Mouse (Mus musculus) left cerebral cortex, adult 11 months (tissue): Measurements from ENCODE around the gene Tbxas1.
A peak's percentile ranks its signal among the peaks of the same experiment; 100 is the strongest.

Source experiments
- DNase-seq: peaks from one replicate; pipeline ENCODE4 v3.0.0; 2022; ENCODE audit warnings: low spot score

The Tbxas1 gene

DNA sequence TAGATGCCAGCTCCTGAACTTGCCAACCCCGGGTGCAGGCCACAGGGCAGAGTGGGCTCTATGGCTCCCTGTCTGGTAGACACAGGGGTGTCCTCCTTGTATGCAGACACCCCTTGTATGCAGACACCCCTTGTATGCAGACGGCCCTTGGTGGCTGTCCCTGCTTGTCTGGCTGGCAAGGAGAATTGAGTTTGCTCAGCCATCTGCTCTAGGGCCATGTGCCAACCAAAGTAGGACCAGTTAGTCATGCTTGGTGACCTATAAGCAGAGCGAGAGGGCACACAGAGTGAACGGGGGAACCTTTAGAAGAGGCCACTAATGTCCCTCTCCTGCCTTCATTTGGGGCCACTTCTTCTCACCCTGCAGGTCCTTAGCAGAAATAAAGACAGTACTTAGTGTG lies 177.4 kb downstream of the Tbxas1 start:
- no peak for DNase-seq

GRCm38 (mm10) chr6:39054206-39054864 lies 179.1 kb downstream of the Tbxas1 start:
- no peak for DNase-seq

DNA sequence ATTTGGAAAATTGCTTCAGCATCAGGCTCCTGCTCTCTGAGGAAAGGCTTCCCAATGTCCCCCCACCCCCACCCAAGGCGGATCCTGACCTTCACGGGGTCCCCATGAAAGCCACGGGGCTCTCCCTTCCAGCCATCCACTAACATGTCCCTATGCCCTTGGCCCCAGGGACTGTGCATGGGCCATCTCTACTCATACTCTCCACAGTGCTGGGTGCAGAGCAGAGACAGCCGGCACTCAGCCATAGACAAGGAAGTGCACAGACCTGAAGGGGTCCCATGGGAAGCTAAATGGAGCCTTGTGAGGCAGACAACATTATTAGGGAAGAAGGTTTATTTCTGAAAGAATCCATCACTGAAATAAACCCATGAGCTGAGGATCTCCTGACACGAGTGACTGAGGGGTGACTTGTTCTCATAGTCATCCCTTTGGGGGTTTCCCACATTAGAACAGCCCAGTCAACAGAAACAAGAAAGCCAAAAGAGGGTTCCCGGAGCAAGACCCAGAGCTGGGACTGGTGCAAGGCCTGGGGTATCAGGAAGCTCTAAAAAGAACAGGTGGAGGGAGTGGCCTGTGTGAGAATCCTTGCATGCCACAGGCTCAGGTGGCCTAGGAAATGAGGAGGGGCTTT lies 179.8 kb downstream of the Tbxas1 start:
- DNase-seq: no peak

- DNase-seq: no peak
These were observed 180.6 kb downstream of the Tbxas1 start for GRCm38 (mm10) chr6:39055831-39056261.

GRCm38 (mm10) chr6:39057161-39057560 lies 182.0 kb downstream of the Tbxas1 start:
- no peak for DNase-seq

DNA sequence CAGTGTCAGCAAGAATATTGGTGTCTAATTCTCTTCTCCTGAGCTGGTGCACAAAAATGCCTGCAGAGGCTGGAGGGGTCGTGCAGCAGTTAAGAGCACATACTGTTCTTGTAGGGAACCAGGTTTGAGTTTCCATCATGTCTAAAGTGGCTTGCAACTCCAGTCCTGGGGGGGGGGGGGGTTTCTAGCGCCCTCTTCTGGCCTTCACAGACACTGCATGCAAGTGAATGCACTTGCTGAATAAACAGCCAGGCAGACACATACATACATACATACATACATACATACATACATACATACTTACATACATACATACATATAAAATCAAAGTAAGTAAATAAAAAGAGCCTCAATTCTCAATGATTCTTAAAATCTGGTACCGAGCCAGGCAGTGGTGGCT lies 183.2 kb downstream of the Tbxas1 start:
- DNase-seq: no peak

GRCm38 (mm10) chr6:39058936-39059335 lies 183.7 kb downstream of the Tbxas1 start:
- DNase-seq: no peak

DNA sequence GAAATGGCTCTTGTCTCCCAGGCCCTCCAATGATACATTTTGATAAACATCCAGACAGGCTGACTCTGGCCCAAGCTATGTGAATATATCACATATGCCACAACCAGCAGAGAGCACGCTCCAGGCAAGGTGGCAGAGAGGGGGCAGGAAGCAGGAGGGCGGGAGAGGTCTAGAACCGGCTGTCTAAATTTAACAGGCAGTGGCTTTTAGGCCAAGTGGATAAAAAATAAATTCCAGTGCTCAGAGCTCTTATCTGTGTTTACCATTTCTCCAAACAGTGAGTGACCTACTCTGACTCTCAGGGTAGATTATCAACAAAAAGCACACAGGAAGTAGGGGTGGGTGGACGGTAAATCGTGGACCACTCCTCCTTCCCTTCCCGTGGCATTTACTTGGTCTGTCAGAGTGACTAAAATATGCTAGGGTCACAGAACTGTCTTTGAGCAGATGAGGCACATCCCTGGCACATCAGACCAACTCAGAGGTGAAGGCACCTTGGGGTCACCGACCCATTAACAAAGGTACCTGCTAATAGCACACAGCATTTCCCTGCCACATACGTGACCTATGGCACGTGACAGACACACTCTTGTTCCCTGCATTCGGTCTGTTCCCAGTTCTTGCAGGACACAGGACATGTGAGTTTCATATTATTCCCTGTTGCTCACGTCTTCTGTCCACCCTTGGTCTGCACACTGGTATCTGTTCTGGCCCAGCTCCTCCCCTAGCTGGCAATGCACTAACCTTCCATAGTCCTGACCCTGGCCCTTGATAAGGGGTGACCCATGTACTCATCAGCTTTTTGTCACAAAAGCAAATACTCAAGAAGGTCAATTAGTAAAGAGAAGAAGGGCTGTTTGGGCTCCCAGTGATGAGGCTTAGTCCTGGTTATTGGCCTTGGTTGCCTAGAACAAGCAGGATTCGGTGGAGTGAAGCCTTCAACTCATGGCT lies 184.6 kb downstream of the Tbxas1 start:
- no peak for DNase-seq

GRCm38 (mm10) chr6:39061180-39061579 lies 186.0 kb downstream of the Tbxas1 start:
- no peak for DNase-seq

DNA sequence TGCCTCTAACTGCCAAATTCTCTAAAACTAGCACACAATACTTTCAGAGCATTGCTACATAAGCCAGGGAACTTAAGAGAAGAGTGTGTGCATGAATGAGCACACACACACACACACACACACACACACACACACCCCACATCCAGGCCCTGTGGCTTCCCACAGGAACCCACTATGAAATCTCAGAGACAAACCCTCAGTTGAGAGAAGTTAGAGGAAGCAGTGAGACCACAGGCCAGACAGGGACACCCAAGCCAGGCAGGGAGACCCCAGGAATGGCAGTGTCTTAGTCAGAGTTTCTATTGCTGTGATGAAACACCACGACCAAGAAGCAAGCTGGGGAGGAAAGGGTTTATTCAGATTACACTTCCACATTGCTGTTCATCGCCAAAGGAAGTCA lies 188.3 kb downstream of the Tbxas1 start:
- DNase-seq: no peak

GRCm38 (mm10) chr6:39066935-39067578 lies 191.9 kb downstream of the Tbxas1 start:
- DNase-seq: peak; percentile 63

DNA sequence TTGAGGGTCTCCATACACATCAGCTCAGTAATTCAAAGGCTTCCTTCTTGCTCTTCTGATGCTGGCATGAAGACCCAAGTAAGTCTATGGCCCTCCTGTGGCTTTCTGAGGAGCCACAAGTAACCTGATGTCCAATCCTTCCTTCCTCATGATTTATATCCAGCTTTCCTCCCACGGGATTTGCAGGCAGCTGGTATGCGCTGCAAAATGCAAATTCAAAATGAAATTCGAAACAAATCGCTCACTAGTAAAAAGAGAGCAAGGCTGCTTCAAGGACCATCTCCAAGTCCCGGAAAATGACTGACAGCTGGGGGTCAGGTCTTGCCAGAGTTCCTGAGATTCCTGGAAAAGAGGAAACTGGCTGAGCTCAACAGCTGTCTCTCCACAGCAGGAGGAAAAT lies 197.5 kb downstream of the Tbxas1 start:
- DNase-seq: no peak

DNA sequence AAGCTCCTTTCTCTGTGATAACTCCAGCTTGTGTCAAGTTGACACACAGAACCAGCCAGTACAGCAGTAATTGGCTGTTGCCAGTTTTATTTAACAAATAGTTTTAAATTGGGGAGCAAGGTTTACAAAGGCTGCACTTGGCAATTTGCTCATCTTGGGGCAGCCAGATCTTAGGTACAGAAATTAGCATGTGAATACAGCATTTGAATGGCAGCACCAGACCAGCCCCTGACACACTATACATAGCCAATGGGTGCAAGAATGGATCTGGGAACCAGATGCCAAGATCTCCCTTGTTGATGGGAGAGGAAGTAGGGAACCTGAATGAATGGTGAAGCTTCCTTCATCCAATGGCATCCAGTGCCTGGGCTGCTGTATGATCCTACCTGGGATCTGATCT lies 199.0 kb downstream of the Tbxas1 start:
- DNase-seq: no peak

DNA sequence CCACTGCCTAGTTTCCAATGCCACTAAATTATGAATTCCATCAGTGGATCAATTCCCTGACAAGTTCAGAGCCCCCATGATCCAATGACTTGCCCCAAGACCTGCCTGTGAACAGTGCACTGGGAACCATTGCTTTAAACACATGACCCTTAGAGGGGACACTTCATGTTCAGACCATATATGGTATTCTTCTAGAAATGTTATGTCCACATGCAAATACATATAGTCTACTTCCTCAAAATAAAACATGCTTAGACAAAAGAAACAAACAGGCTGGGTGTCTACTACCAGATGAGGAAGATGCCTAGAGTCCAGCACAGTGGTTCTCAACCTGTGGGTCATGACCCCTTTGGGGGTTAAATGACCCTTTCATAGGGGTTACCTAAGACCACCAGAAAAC lies 201.3 kb downstream of the Tbxas1 start:
- no peak for DNase-seq

- DNase-seq: no peak
These were observed 229.4 kb downstream of the Tbxas1 start for GRCm38 (mm10) chr6:39104631-39105030.

- DNase-seq: no peak
These were observed 231.6 kb downstream of the Tbxas1 start for GRCm38 (mm10) chr6:39106812-39107211.

- DNase-seq: no peak
These were observed 237.5 kb downstream of the Tbxas1 start for GRCm38 (mm10) chr6:39112701-39113100.

DNA sequence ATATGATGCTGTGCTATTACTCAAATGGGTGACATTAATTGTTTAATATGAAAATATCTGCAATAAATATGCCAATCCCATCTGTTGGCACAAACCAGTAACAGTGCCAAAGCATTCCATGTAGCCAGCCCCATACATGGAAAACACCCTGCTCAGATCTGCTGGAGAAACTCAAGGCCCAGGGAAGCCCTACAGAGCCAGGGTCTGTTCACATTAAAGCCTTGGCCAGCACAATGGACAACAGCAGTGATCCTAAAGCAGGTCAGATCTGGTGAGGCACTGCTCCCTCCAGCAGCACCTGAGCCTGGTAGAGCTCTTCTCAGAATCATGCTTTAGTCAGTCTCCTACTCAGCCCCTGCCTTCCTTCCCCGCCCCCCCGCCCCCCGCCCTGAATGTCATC lies 237.9 kb downstream of the Tbxas1 start:
- no peak for DNase-seq

GRCm38 (mm10) chr6:39115438-39115837 lies 240.2 kb downstream of the Tbxas1 start:
- no peak for DNase-seq

GRCm38 (mm10) chr6:39117584-39118455 lies 242.6 kb downstream of the Tbxas1 start, which contains the start of gene Parp12:
Parp12 (minus strand) TSS chr6:39118349.
- DNase-seq: peak; percentile 10

- no peak for DNase-seq
These were observed 243.3 kb downstream of the Tbxas1 start for GRCm38 (mm10) chr6:39118456-39118881.
